Mouse (Mus musculus): ENCODE data around the gene Morc1. TPM values are rescaled to one million over a fixed set of nuclear protein-coding genes. Genes with fewer than 3 reads are reported as not detected.

Gene Morc1
- polyA plus RNA-seq, 1 experiment from 2014 or later = not detected

DNA sequence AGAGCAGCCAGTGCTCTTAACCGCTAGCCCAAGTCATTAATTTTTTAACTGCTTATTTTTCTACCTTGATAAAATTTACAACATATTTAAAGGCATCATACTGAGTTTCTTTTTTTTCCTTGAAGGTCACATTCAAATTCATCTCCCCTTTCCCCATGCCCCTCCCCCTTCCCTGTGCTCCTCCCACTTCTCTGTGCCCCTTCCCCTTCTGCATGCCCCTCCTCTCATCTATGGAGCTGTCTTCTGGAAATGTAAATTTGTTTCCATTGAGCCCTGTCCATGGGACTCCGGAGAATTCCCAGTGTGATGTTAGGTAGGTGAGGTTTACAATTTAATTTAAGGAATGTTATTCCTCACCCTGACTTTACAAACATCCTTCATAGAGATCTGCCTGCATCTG, 180.4 kb downstream of the Morc1 start:
- H3K9ac ChIP-seq = no peak overlapping the region
- ATAC-seq (ENCODE audit: low FRiP score) = no peak
- no peaks in the 10 kb centered on the region for H3K27me3 ChIP-seq
- H3K27ac ChIP-seq = no peak overlapping the region
- no peaks in the 10 kb centered on the region for H3K4me1 ChIP-seq
- WGBS = 90% methylated on average over 2 of the region's 2 CpGs
- no peak overlapping the region for H3K4me3 ChIP-seq (replicated peaks)
- H3K4me2 ChIP-seq = no peak overlapping the region
- no peaks in the 10 kb centered on the region for H3K36me3 ChIP-seq (replicated peaks)
- H3K9me3 ChIP-seq = no peaks in the 10 kb centered on the region

DNA sequence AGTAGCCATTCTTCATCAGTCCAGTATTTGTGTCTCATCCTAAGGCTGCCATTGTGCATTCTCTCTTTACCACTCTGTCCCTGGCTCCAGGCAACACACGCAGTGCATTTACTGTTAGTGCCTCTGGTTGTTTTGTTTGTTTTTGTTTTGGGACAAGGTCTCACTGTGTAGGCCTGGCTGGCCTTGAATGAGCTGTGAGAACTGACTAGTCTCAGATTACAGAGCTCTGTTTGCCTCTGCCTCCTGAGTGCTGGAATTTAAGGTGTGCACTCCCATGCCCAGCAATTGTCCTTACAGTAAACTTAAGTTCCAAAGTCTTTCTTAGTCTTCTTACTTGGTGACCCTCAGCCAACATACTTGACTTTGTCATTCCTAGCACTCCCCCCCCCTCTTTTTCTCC, 182.7 kb downstream of the Morc1 start:
- no peak overlapping the region for H3K27ac ChIP-seq
- 0 out of 2 replicates have a peak, but pooled peaks have one; percentile 9 for ATAC-seq (ENCODE audit: low FRiP score)

DNA sequence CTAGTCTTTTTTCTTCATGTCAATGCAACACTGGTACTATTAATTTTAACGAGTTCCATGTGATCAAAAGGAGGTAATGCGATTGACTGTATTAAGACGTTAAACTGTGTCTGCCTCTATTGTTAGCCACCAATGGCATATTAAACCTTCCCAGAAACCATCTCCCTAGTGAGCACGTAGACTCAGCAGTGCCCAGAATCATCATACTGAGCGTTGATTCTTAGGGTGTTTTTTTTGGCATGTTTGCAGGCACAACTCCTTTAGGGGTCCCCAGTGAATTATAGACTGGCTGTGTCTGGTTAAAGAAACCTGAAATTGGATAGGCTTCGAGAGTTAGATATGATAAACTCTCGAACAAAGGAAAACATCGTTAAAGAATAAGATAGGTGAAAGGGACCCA, 189.5 kb downstream of the Morc1 start:
- no peak overlapping the region for H3K4me2 ChIP-seq
- H3K36me3 ChIP-seq (replicated peaks) = no peaks in the 10 kb centered on the region
- H3K4me1 ChIP-seq = no peaks in the 10 kb centered on the region
- no peak overlapping the region for H3K9ac ChIP-seq
- no peaks in the 10 kb centered on the region for H3K9me3 ChIP-seq
- 30% methylated on average over 8 of the region's 8 CpGs for whole genome bisulfite sequencing
- no peak overlapping the region for H3K4me3 ChIP-seq (replicated peaks)
- no peaks in the 10 kb centered on the region for H3K27me3 ChIP-seq
- H3K27ac ChIP-seq = no peak overlapping the region
- ATAC-seq (ENCODE audit: low FRiP score) = no peak

More for the DNA sequence above, 182.7 kb downstream of the Morc1 start:
- Histone ChIP-seq H3K9ac (no peak overlapping the region), H3K4me2 (no peak overlapping the region), H3K27me3 (no peaks in the 10 kb centered on the region), H3K4me3 (replicated peaks) (no peak overlapping the region), H3K36me3 (replicated peaks) (no peaks in the 10 kb centered on the region), H3K4me1 (no peaks in the 10 kb centered on the region), H3K9me3 (no peaks in the 10 kb centered on the region)
- WGBS = 50% methylated on average over 1 of the region's 1 CpGs

DNA sequence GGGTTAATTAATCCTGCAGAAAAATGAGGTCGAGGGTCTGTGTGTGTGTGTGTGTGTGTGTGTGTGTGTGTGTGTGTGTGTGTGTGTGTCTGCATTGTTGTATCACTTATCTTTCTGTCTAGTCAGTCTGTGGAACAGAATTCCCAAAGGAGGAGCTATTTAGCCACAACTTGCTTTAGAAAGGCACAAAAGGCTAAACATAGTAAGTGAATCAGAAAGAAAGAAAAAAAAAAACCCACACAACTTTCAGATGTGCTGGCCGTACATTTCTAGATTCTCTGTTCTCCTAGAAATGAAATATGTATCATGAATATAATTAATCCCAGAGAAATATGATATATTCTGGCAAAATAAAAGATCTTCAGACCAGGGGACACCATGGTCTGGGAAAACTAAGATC, 190.0 kb downstream of the Morc1 start:
- Histone ChIP-seq H3K4me2 (no peak overlapping the region), H3K4me3 (replicated peaks) (no peak overlapping the region), H3K27me3 (no peaks in the 10 kb centered on the region), H3K9ac (no peak overlapping the region), H3K27ac (no peak overlapping the region), H3K9me3 (no peaks in the 10 kb centered on the region), H3K36me3 (replicated peaks) (no peaks in the 10 kb centered on the region), H3K4me1 (no peaks in the 10 kb centered on the region)
- ATAC-seq (ENCODE audit: low FRiP score) = no peak
- 15% methylated on average over 2 of the region's 2 CpGs for WGBS

DNA sequence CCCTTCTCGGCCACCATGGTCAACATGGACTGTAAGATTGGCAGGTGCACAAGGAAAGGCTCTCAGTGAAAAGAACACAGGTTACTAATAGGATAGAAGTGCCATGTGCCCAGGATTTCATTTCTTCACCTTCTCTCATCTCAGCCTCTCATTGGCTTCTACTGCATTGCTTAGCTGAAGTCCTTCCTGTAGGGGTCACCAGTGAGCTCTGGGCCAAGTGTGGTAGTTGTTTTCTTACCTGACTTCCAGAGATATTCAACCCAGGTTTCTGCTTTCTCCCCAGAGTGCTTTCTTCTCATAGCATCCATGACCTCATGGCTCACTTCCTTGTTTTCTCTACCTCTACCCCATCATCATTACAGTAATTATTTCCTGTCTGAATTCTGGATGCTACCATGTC, 192.4 kb downstream of the Morc1 start:
- ATAC-seq (ENCODE audit: low FRiP score) = no peak
- H3K9me3 ChIP-seq = no peaks in the 10 kb centered on the region
- H3K9ac ChIP-seq = no peak overlapping the region
- H3K27ac ChIP-seq = no peak overlapping the region
- 80% methylated on average over 1 of the region's 1 CpGs for WGBS
- H3K4me3 ChIP-seq (replicated peaks) = no peak overlapping the region
- no peaks in the 10 kb centered on the region for H3K27me3 ChIP-seq
- H3K36me3 ChIP-seq (replicated peaks) = no peaks in the 10 kb centered on the region
- no peak overlapping the region for H3K4me2 ChIP-seq
- no peaks in the 10 kb centered on the region for H3K4me1 ChIP-seq

DNA sequence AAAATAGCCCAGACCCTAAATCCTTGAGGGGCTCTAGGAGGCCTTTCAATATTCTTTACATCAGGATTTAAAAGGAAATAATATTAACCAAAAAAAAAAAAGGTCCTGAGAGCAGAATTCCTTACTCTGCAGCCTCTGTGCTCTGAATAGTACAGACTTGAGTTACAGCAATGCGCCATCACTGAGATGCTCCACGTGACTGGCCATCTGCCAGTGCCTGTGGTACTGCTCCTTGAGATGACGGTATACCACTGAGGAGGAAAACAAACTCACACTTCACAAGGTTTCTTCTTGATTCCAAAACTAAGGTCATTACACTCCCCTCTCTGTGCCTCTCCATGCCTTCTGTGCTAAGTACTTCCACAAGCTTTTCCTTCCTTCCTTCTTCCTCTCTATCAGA, 195.1 kb downstream of the Morc1 start:
- Histone ChIP-seq H3K9me3 (no peaks in the 10 kb centered on the region), H3K9ac (no peak overlapping the region), H3K4me1 (no peaks in the 10 kb centered on the region), H3K36me3 (replicated peaks) (no peaks in the 10 kb centered on the region), H3K4me2 (no peak overlapping the region), H3K27ac (no peak overlapping the region), H3K4me3 (replicated peaks) (no peak overlapping the region), H3K27me3 (no peaks in the 10 kb centered on the region)
- WGBS = 82% methylated on average over 3 of the region's 3 CpGs
- ATAC-seq (ENCODE audit: low FRiP score) = no peak

DNA sequence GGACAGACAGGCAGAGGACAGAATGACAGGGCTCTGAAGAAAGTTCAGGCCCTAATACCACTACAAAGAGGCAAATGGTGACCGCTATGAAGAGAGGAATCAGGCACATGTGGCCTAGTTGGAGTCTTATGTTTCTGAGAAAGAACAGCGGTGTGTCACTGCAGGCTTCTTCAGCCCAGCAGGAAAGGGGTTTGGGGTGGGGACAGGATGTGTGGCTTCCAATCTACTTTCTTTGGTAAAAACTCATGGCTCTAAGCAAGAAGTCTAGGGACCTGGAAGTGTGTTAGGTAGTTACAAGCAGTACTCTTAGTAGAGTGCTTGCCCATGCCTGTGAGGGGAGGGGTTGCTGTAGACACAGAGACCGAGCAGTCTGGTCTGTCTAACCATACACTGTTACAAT, 196.3 kb downstream of the Morc1 start:
- no peaks in the 10 kb centered on the region for H3K36me3 ChIP-seq (replicated peaks)
- no peak overlapping the region for H3K4me3 ChIP-seq (replicated peaks)
- no peaks in the 10 kb centered on the region for H3K27me3 ChIP-seq
- 93% methylated on average over 3 of the region's 3 CpGs for WGBS
- no peaks in the 10 kb centered on the region for H3K9me3 ChIP-seq
- ATAC-seq (ENCODE audit: low FRiP score) = no peak
- no peak overlapping the region for H3K4me2 ChIP-seq
- no peak overlapping the region for H3K9ac ChIP-seq
- no peak overlapping the region for H3K27ac ChIP-seq
- no peaks in the 10 kb centered on the region for H3K4me1 ChIP-seq

DNA sequence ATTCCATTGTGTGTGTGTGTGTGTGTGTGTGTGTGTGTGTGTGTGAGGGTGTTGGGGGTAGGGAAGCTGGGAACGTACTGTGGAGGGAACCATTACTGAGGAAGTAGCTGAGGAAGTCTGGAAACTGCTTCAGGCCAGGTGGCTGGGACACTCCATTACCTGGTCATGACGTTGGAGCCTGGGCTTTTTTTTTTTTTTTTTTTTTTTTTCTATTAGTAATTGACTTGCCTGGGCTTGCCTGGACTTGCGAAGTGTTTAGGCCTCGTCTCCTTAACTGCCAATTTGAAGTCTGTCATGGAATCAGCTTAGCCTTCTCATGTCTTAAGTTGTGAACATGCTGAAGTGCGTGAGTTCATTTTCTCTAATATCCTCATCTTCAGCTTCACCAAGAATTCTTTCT, 198.7 kb downstream of the Morc1 start:
- H3K4me3 ChIP-seq (replicated peaks) = no peak overlapping the region
- H3K9ac ChIP-seq = no peak overlapping the region
- H3K4me1 ChIP-seq = no peaks in the 10 kb centered on the region
- no peak for ATAC-seq (ENCODE audit: low FRiP score)
- WGBS = 81% methylated on average over 5 of the region's 5 CpGs
- H3K36me3 ChIP-seq (replicated peaks) = no peaks in the 10 kb centered on the region
- H3K27ac ChIP-seq = no peak overlapping the region
- no peak overlapping the region for H3K4me2 ChIP-seq
- no peaks in the 10 kb centered on the region for H3K27me3 ChIP-seq
- H3K9me3 ChIP-seq = no peaks in the 10 kb centered on the region

DNA sequence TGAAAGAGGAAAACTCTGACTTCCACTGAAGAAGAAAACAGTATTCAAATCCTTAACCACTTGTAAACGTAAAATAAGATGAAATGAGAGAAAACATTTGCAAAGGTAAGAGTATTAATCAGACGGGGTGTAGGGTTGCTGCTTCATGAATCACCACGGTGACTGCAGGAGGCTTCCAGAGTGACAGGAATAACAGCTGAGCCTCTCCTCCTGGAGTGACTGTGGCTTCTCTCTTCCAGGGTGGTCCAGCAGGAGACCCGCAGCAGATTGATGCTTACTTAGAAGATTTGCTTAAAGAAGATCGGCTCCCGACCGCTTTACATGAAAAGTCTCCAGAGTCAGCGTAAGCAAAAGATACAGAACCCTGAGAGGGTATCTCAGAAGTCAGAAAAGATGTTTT, 199.4 kb downstream of the Morc1 start:
- ATAC-seq (ENCODE audit: low FRiP score) = no peak
- H3K4me2 ChIP-seq = no peak overlapping the region
- no peak overlapping the region for H3K27ac ChIP-seq
- WGBS = 42% methylated on average over 8 of the region's 8 CpGs
- no peaks in the 10 kb centered on the region for H3K4me1 ChIP-seq
- H3K9ac ChIP-seq = no peak overlapping the region
- H3K9me3 ChIP-seq = no peaks in the 10 kb centered on the region
- no peak overlapping the region for H3K4me3 ChIP-seq (replicated peaks)
- no peaks in the 10 kb centered on the region for H3K27me3 ChIP-seq
- H3K36me3 ChIP-seq (replicated peaks) = no peaks in the 10 kb centered on the region

DNA sequence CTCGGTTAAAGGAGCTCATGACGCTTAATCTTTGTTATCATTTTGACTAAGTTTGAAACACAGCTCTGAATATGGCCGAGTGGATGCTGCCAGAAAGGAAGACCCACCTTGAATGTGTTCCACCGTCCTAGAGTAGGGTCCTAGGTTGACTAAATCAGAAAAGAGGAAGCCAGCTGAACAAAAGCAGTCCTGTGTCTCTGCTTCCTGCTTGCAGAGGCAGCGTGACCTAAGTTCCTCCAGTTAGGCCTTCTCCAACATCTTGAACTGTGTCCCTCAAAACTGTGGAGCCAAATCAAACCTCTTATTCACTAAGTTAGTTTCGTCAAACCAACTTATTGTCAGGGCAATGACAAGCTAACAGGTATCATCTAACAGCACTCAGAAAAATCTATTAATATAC, 201.3 kb downstream of the Morc1 start:
- H3K27me3 ChIP-seq = no peaks in the 10 kb centered on the region
- no peaks in the 10 kb centered on the region for H3K4me1 ChIP-seq
- WGBS = 90% methylated on average over 6 of the region's 6 CpGs
- no peak overlapping the region for H3K4me2 ChIP-seq
- no peaks in the 10 kb centered on the region for H3K9me3 ChIP-seq
- no peak for ATAC-seq (ENCODE audit: low FRiP score)
- H3K9ac ChIP-seq = no peak overlapping the region
- H3K4me3 ChIP-seq (replicated peaks) = no peak overlapping the region
- no peak overlapping the region for H3K27ac ChIP-seq
- H3K36me3 ChIP-seq (replicated peaks) = no peaks in the 10 kb centered on the region

DNA sequence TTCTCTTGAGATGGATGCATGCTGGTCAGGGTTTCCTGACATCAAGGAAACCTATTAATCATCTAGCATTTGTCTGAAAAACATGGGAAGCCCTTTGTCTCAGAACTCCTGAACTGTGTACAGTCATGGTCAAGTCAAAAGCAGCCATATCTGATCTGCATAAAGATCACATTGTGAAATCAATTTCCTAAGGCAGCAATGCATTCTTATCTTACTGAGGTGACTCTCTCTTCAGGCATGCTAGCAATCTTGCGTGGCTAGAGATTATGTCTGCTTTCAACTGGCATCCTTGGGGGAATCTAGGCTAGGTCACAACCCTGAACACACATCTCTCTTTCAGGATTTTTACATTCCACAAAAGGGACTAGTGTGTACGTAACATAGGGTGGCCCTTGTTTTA, 215.2 kb downstream of the Morc1 start:
- no peak for ATAC-seq (ENCODE audit: low FRiP score)
- H3K9ac ChIP-seq = no peak overlapping the region
- no peak overlapping the region for H3K4me3 ChIP-seq (replicated peaks)
- no peak overlapping the region for H3K4me2 ChIP-seq
- no peaks in the 10 kb centered on the region for H3K36me3 ChIP-seq (replicated peaks)
- WGBS = 82% methylated on average over 2 of the region's 2 CpGs
- no peak overlapping the region for H3K27ac ChIP-seq
- no peaks in the 10 kb centered on the region for H3K9me3 ChIP-seq
- no peaks in the 10 kb centered on the region for H3K27me3 ChIP-seq
- no peaks in the 10 kb centered on the region for H3K4me1 ChIP-seq

DNA sequence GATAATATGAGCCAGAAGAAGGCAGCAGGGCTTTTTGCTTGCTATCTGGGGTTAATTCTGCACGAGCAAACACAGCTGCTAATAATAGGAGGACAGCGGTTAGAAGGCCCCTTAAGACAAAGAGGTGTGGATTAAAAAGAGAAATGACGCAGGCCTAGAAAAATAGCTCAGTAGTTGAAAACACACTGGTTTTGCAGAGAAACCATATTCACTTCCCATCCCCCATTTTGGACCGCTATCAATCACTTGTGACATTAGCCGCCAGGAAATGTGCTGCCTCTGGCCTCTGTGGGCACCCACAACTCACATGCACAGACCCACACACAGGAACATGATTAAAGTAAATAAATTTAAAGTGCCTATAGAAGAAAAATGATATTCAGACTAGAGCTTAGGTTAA, 240.7 kb downstream of the Morc1 start:
- no peaks in the 10 kb centered on the region for H3K9me3 ChIP-seq
- 61% methylated on average over 5 of the region's 5 CpGs for WGBS
- no peak overlapping the region for H3K4me2 ChIP-seq
- H3K4me3 ChIP-seq (replicated peaks) = no peak overlapping the region
- ATAC-seq (ENCODE audit: low FRiP score) = no peak
- H3K27ac ChIP-seq = no peak overlapping the region
- no peaks in the 10 kb centered on the region for H3K36me3 ChIP-seq (replicated peaks)
- H3K27me3 ChIP-seq = no peaks in the 10 kb centered on the region
- H3K4me1 ChIP-seq = no peaks in the 10 kb centered on the region
- H3K9ac ChIP-seq = no peak overlapping the region

DNA sequence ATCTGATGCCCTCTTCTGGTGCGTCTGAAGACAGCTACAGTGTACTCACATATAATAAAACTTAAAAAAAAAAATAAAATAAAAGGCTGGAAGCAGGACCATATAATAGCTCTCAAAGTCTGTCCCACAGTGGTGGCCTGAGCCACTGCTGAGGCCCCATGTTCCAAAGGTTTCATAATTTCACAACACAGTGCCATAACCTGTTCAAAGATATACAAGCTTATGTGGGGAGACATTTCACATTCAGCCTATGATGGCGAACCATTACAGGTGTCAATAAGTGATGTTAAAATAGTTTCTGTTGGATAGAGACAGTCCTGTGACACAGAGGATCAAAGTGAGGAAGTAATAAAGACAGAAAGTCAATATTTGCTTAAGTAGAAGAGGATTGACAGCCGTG, 241.6 kb downstream of the Morc1 start:
- Histone ChIP-seq H3K9me3 (no peaks in the 10 kb centered on the region), H3K4me2 (no peak overlapping the region), H3K27me3 (no peaks in the 10 kb centered on the region), H3K4me3 (replicated peaks) (no peak overlapping the region), H3K9ac (no peak overlapping the region), H3K4me1 (no peaks in the 10 kb centered on the region), H3K27ac (no peak overlapping the region), H3K36me3 (replicated peaks) (no peaks in the 10 kb centered on the region)
- ATAC-seq (ENCODE audit: low FRiP score) = no peak
- WGBS = 89% methylated on average over 3 of the region's 3 CpGs

DNA sequence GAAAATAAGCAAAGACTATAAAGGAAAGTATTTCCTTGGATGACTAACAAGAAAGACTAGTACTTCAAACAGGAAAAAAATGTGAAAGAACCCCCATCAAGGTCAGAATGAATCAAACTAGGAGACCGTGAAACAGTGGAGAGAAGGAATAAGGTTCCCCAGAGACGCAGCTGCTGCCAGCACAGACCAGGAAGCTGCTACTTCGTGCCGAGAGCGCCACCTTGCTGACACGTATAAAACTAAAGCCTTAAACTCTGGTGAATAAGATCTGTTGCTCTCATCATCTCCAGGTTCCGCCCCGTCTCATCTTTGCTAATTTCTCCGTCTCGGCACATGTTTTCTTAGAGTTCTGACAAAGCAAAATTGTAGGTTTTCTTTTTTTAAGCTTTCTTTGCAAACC, 244.6 kb downstream of the Morc1 start:
- Histone ChIP-seq H3K4me3 (replicated peaks) (no peak overlapping the region), H3K9ac (no peak overlapping the region), H3K4me1 (no peaks in the 10 kb centered on the region), H3K36me3 (replicated peaks) (no peaks in the 10 kb centered on the region), H3K9me3 (no peaks in the 10 kb centered on the region), H3K27ac (no peak overlapping the region), H3K27me3 (no peaks in the 10 kb centered on the region), H3K4me2 (no peak overlapping the region)
- WGBS = 22% methylated on average over 10 of the region's 10 CpGs
- peak; percentile 85 for ATAC-seq (ENCODE audit: low FRiP score)
